Mouse (Mus musculus) monocyte, adult 2 months (primary cell): ENCODE results near the gene Mrpl14.

Experiments used
- DNase-seq, 2 experiments: peaks; one replicate each; pipeline ENCODE4 v3.0.0; 2022; ENCODE audit warnings: low spot score in 2 of 2, low read depth in 1 of 2

Mrpl14 gene

DNA sequence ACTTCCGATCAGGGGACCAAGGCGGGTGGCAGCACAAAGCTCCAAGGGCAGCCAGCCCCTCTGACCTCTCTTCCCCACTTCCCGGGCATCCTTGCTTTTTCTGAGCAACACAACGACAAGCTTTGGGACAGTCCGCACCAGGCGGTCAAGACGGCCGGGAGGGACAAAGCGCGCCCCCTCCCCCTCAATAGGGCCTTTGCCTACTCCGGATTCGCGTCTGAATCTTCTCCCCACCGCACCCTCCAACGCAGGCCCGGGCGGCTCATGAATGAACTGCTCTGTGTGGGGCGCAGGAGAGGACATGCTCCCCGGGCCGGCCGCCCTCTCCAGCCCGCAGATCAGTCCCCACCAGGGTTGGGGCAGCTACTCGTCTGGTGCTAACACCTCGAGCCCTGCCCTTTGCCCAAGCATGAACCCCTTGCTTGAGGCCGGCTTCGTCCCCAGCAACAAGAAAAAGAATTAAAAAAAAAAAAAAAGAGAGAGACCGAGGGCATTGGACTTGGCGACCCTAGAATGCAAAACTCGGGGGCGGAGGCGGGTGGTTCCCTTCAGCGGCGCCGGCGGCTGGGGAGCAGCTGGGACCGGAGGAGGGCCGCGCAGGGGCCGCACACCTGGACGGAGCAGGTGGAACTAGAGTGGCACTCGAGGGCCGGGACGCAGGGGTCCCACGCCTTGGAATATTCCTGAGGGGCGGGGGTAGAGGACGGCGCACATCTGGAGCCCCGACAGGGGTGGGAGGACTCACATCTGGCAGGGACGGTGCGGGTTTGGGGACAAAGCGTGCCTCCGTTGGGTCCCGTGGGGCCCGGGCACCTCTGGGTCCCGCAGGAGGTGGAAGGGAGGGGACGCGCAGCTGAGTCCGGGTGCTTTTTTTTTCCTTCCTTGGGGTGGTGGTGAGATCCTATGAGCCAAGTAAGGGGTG lies 690 bp upstream of the Mrpl14 start:
- no peak for DNase-seq

DNA sequence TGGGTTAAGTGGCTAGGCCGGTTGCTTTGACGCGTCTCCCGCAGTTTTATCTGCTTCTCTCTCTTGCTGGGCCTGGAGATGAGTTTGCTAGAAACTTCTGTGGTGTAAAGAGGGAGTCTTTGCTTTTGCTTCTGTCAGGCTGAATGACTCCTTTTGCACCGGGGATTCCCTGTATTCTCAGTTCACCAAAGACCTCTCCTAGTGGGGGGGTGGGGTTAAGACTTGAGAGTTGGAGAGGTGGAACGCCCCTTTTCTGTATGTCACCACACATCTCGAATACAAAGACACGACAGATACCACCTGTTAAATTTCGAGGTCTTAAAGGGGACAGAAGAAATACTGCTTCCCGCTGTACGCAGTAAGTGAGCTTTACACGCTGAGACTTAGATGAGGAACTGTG lies 594 bp downstream of the Mrpl14 start, which contains the start of gene Tmem63b:
Gene Tmem63b, minus strand, starts transcription at position 190 of the 400 bp plus-strand sequence.
- DNase-seq: no peak

GRCm38 (mm10) chr17:45689120-45689519 lies 3.0 kb downstream of the Mrpl14 start:
- no peak for DNase-seq

DNA sequence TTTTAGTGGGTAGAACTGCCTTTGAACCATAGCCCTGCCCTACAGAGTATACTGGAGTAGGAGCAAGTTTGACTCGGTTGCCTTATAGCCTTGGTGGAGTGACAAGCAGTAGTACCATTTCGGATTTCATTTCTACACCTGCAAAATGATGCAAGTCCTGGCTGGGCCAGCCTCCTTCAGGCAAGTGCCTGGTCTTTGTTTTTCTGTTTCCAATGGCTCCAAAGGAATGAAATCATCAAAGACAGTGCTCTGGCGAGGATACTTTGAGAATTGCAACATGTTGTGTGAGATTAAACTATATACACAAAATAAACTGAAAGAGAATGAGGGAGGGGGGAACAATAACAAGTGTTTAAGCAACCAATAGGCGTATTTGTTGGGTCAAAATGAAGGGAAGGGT lies 3.9 kb downstream of the Mrpl14 start:
- DNase-seq: no peak

DNA sequence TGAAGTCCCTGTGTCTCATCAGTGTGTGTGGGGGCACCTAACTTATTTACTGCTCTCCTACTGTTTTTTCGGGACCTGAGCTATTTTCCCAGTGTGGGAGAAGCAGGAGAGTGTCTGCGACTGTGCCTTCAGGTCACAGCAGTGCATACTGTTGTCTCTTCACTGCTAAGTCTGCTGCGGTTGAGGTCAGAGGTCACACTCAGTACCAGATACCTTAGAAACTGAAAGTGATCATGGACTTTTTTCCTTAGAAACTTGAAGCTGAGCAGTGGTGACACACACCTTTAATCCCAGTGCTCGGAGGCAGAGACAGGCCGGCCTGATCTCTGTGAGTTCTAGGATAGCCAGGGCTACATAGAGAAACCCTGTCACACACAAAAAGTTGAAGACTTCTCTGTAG lies 6.0 kb downstream of the Mrpl14 start:
- no peak for DNase-seq

DNA sequence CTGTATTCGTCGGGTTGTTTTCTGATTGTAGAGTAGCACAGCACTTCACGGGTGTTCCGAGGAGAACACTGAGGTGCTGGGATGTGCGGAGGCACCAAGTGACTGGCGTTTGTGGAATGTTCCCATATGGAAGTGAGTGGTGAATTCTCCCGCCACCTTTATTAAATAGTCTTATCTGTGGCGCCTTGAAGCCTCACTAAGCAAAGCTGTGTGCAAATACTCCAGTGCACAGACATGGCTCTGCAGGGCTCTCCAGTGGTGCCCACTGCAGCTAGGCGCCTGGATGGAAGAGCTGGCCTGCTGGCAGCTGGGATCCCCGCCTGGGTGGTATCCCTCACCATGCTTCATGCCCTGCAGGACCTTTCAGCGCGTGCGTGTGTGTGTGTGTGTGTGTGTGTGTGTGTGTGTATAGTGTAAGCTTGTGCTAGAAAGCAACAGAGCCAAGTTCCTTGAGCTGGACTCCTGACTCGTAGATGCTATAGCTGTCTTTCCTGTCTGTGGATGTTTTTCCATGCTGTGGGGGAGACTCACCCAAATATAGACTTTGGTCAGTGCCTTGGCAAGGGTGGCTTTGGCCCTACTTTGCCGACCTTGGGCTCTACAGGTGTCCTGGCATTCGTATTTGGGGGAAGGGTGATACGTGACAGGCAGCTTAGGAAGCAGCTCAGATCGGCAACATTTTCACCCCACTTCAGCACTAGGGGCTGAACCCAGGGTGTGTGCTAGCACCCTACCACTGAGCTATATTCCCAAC lies 7.9 kb downstream of the Mrpl14 start:
- DNase-seq: no peak

DNA sequence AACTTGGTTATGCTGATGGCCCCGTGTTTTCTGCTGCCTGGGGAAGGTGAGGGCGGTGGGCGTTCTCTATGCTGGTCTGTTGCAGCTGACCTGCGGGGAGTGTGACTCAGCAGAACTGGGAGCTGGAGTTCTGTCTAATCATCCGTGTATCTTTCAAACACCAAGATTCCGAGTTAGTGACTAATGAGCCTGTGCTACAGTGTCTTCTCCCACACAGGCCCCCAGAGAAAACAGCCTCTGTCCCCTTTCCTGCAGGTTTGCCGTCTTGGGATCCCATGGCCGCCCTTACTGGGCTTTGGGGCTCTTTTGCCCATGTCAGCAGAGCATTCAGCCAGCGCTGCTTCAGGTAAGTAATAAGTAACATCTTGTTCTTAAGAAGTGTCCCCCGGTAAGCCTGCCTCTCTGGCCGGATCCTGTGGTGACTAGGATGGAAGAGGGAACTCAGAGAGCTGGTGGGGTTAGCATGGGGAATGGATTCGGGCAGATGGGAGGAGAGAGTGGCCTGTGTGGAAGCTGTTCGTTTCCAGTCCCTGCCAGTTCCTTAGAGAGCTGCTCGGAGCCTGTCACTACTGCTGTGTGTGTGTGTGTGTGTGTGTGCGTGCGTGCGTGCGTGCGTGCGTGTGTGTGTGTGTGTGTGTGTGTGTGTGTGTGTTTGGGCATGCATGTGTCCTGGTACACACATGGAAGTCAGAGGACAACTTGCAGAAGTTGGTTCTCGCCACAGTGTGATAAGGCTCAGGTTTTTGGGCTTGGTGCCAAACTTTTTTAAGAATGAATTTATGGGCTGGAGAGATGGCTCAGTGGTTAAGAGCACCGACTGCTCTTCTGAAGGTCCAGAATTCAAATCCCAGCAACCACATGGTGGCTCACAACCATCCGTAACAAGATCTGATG lies 9.4 kb downstream of the Mrpl14 start:
- no peak for DNase-seq

DNA sequence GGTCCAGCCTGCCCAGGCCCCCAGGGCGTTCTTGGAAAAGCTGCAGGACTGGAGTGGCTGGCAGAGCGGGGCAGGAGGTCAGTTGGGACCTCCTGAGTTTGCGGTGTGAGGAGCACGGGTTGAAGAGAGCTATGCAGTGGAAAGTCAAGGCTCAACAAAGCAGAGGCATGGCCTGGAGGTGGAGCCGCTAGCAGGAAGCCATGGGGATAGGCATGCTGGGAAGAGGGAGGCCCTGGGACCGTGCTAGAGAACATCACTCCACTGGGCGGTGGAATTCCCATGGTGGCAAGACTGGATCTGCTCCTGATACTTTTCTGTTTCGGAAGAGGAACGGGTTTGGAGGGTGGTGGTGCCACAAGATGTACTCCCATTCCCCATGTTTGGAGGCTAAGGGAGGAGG lies 10.9 kb downstream of the Mrpl14 start:
- no peak for DNase-seq

DNA sequence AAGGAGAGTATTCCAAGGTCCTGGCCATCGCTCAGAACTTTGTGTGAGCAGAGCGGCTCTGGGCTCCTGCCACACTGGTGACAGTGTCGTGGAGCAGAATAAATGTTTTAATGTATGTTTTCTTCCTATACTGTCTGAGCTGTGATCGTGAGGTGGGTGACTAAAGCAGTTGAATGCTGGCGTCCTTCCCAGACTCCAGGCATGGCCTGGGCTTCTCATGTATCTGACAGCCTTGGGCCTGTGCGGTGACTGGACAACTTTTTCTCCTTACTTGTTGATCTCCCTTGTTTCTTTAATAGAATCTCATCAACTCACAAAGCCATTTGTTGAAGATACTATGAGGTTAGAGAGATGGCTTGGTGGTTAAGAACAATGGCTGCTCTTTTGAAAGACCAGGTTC lies 12.2 kb downstream of the Mrpl14 start:
- DNase-seq: no peak

GRCm38 (mm10) chr17:45699039-45699740 lies 13.1 kb downstream of the Mrpl14 start:
- no peak for DNase-seq

DNA sequence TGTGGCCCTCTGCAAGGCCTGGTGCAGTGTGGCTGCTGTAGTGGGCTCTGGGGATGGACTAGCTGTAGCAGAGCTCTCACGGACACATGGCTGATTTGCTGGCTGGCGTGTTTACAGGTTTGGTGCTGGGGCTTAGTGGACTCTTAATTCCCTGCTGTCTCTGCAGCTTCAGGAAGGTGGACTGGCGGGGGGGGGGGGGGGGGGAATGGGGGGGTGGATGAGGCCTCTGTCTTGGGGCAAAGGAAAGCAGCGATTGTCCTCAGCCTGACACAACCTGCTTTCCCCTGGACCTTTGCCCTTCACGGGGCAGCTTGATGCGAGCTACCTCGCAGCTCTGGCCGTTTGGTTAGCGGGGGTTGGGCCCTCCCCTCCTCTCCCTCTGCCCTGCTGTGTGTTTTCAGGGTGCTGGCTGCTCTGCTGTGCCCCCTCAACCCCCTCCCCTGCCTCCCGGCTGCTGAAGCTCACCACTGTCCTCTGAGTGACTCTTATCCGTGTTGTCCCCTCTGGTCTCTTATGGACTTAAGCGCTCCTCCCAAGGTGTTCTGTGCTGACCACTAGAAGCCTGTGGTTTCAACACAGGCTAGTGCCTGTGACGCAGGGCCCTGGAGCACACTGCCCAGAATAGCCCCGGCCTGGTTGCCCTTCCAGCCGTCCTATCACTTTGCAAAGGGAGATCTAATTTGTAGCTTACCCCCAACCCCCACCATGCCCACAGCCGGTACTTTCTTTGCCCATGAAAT lies 14.5 kb downstream of the Mrpl14 start:
- DNase-seq: no peak

- DNase-seq: no peak
Observed at GRCm38 (mm10) chr17:45701236-45701591, 15.1 kb downstream of the Mrpl14 start.

DNA sequence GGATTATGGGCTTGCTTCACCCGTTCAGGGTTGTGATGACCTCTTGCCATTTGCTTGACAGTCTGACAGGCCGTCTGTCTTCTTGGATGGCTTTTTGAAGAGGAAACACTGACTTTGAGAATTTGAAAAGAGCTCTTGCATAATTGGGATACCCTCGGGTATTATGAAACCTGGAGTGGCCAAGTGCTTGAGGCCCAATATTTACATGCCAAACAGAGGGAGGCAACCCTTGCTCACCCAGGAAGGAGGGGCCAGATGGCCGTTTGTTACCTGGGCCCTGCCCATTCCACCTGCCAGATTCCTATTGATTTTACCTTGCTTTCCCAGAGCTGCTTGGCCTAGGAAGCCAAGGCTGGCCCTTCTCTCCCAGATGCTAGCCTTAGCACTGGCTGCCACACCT lies 16.1 kb downstream of the Mrpl14 start:
- no peak for DNase-seq

DNA sequence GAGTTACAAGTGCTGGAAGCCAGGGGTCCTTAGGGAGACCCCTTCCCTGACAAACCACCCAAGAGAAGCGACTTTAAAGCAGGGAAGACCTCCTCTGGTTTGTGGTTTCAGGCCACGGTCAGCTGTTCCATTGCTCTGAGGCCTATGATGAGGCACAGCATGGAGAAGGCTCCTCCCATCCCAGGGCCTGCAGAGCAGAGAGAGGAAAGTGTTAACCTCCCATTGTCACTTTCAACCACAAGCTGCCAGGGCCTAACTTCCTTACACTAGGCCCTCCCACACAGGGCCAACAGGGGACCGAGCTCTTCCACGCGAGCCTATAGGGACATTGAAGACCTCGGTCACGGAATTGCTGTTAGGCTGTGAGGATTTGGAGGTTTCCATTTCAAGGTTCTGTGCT lies 17.1 kb downstream of the Mrpl14 start:
- DNase-seq: peak; percentile 24 to 45

- no peak for DNase-seq
Observed at GRCm38 (mm10) chr17:45706796-45707195, 20.7 kb downstream of the Mrpl14 start.

- DNase-seq: no peak
Observed at GRCm38 (mm10) chr17:45707376-45707775, 21.3 kb downstream of the Mrpl14 start.

DNA sequence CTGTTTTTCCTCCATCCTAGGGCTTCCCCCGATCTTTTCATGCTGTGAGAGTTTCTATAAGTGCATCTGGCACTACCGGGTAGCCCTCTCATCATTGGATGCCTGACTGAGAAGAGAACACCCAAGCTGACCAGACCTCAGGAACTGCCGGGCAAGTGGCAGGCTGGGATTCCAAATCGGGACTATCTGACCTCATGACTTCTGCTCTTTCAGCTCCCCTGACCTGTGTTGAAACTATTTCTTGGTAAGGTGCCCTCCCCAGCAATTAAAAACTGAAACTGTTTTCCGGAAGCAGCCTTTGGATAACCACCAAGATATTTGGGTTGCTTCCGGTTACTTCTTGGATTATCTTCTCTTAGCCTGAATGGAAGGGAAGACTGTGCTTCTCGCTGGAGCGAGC lies 22.1 kb downstream of the Mrpl14 start:
- DNase-seq: no peak

GRCm38 (mm10) chr17:45709829-45710228 lies 23.7 kb downstream of the Mrpl14 start:
- no peak for DNase-seq

DNA sequence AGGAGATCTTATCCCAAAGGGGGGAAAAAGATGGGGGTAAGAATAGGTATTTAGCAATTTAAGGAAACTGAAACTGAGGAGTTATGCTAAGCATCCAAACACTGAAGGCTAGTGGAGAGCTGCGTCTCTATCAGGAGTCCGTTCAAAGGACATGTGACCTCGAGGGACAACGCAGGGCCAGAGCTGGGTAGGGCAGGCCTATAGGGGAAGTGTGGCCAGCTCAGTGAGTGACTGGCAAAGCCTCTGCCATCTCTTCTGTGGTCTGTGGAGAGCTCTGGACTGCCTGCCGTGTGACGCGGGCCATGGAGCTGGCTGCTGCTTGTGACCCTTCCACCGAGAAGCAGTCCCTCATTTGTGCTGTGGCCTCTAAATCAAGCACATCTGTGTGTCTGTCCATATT lies 24.3 kb downstream of the Mrpl14 start:
- no peak for DNase-seq

- DNase-seq: no peak
Observed at GRCm38 (mm10) chr17:45711525-45711924, 25.4 kb downstream of the Mrpl14 start.
